Mouse (Mus musculus): ENCODE measurements at regions not wholly inside any gene's neighbourhood (a gene's known extent, or its start where the extent isn't known, plus 50 kb on each side); places are given as distances from the start of the nearest gene placed in this dataset.
A peak's percentile ranks its signal among the peaks of the same experiment; 100 is the strongest.

- H3K4me2 ChIP-seq (ENCODE audit: low read depth, low read length), result no peak overlapping the region
- no peak overlapping the region for H3K4me3 ChIP-seq (ENCODE audit: low read depth, low read length)
- ATAC-seq (replicated peaks; ENCODE audit: insufficient number of reproducible peaks, low FRiP score, low TSS enrichment, low read depth), result peak; percentile 78
Measured at GRCm38 (mm10) chr13:84404566-84405194, 182.6 kb downstream of the Tmem161b start.

GRCm38 (mm10) chr13:84434444-84434843, 212.3 kb downstream of the Tmem161b start:
- no peak for ATAC-seq (replicated peaks; ENCODE audit: insufficient number of reproducible peaks, low FRiP score, low TSS enrichment, low read depth)
- no peak overlapping the region for H3K9ac ChIP-seq (replicated peaks; ENCODE audit: low read length)
- no peak overlapping the region for H3K4me3 ChIP-seq (ENCODE audit: low read depth, low read length)
- no peaks in the 10 kb centered on the region for H3K36me3 ChIP-seq (replicated peaks; ENCODE audit: control insufficient read depth, insufficient read depth, low read depth, low read length)
- H3K9me3 ChIP-seq (replicated peaks; ENCODE audit: control insufficient read depth, low read length), result no peaks in the 10 kb centered on the region
- H3K4me1 ChIP-seq (ENCODE audit: control insufficient read depth, insufficient read depth, low read length), result no peaks in the 10 kb centered on the region
- H3K27ac ChIP-seq (replicated peaks; ENCODE audit: low read depth, low read length), result no peak overlapping the region
- 76% methylated on average over 2 of the region's 2 CpGs for WGBS
- H3K27me3 ChIP-seq (ENCODE audit: control insufficient read depth, insufficient read depth, low read length), result no peaks in the 10 kb centered on the region
- no peak for DNase-seq (ENCODE audit: low spot score)
- H3K4me2 ChIP-seq (ENCODE audit: low read depth, low read length), result no peak overlapping the region

More at GRCm38 (mm10) chr13:84404566-84405194, 182.6 kb downstream of the Tmem161b start:
- Histone ChIP-seq H3K27ac (replicated peaks; ENCODE audit: low read depth, low read length) (no peak overlapping the region), H3K9ac (replicated peaks; ENCODE audit: low read length) (no peak overlapping the region), H3K4me1 (ENCODE audit: control insufficient read depth, insufficient read depth, low read length) (no peaks in the 10 kb centered on the region), H3K9me3 (replicated peaks; ENCODE audit: control insufficient read depth, low read length) (no peaks in the 10 kb centered on the region), H3K27me3 (ENCODE audit: control insufficient read depth, insufficient read depth, low read length) (no peaks in the 10 kb centered on the region), H3K36me3 (replicated peaks; ENCODE audit: control insufficient read depth, insufficient read depth, low read depth, low read length) (no peaks in the 10 kb centered on the region)
- DNase-seq (ENCODE audit: low spot score), result no peak
- WGBS, result 65% methylated on average over 19 of the region's 19 CpGs

- H3K4me3 ChIP-seq (ENCODE audit: low read depth, low read length), result no peak overlapping the region
- H3K9ac ChIP-seq (replicated peaks; ENCODE audit: low read length), result no peak overlapping the region
- WGBS, result 71% methylated on average over 5 of the region's 5 CpGs
- H3K27me3 ChIP-seq (ENCODE audit: control insufficient read depth, insufficient read depth, low read length), result no peaks in the 10 kb centered on the region
- ATAC-seq (replicated peaks; ENCODE audit: insufficient number of reproducible peaks, low FRiP score, low TSS enrichment, low read depth) (no peak), DNase-seq (ENCODE audit: low spot score) (peak; percentile 14)
- H3K4me1 ChIP-seq (ENCODE audit: control insufficient read depth, insufficient read depth, low read length), result no peaks in the 10 kb centered on the region
- no peak overlapping the region for H3K27ac ChIP-seq (replicated peaks; ENCODE audit: low read depth, low read length)
- no peaks in the 10 kb centered on the region for H3K9me3 ChIP-seq (replicated peaks; ENCODE audit: control insufficient read depth, low read length)
- no peaks in the 10 kb centered on the region for H3K36me3 ChIP-seq (replicated peaks; ENCODE audit: control insufficient read depth, insufficient read depth, low read depth, low read length)
- no peak overlapping the region for H3K4me2 ChIP-seq (ENCODE audit: low read depth, low read length)
Measured at GRCm38 (mm10) chr13:84437586-84438443, 215.7 kb downstream of the Tmem161b start.

GRCm38 (mm10) chr13:84438444-84438766, 216.3 kb downstream of the Tmem161b start:
- Histone ChIP-seq H3K4me1 (ENCODE audit: control insufficient read depth, insufficient read depth, low read length) (no peaks in the 10 kb centered on the region), H3K27ac (replicated peaks; ENCODE audit: low read depth, low read length) (no peak overlapping the region), H3K27me3 (ENCODE audit: control insufficient read depth, insufficient read depth, low read length) (no peaks in the 10 kb centered on the region), H3K36me3 (replicated peaks; ENCODE audit: control insufficient read depth, insufficient read depth, low read depth, low read length) (no peaks in the 10 kb centered on the region), H3K9ac (replicated peaks; ENCODE audit: low read length) (no peak overlapping the region), H3K4me3 (ENCODE audit: low read depth, low read length) (no peak overlapping the region), H3K9me3 (replicated peaks; ENCODE audit: control insufficient read depth, low read length) (no peaks in the 10 kb centered on the region), H3K4me2 (ENCODE audit: low read depth, low read length) (no peak overlapping the region)
- 80% methylated on average over 2 of the region's 2 CpGs for WGBS
- no peak for ATAC-seq (replicated peaks; ENCODE audit: insufficient number of reproducible peaks, low FRiP score, low TSS enrichment, low read depth)
- no peak for DNase-seq (ENCODE audit: low spot score)

- Histone ChIP-seq H3K4me2 (ENCODE audit: low read depth, low read length) (no peak overlapping the region), H3K36me3 (replicated peaks; ENCODE audit: control insufficient read depth, insufficient read depth, low read depth, low read length) (no peaks in the 10 kb centered on the region), H3K27me3 (ENCODE audit: control insufficient read depth, insufficient read depth, low read length) (no peaks in the 10 kb centered on the region), H3K9me3 (replicated peaks; ENCODE audit: control insufficient read depth, low read length) (no peaks in the 10 kb centered on the region), H3K4me1 (ENCODE audit: control insufficient read depth, insufficient read depth, low read length) (no peaks in the 10 kb centered on the region), H3K9ac (replicated peaks; ENCODE audit: low read length) (no peak overlapping the region), H3K27ac (replicated peaks; ENCODE audit: low read depth, low read length) (no peak overlapping the region), H3K4me3 (ENCODE audit: low read depth, low read length) (no peak overlapping the region)
- ATAC-seq (replicated peaks; ENCODE audit: insufficient number of reproducible peaks, low FRiP score, low TSS enrichment, low read depth) (no peak), DNase-seq (ENCODE audit: low spot score) (no peak)
- WGBS, result 65% methylated on average over 2 of the region's 2 CpGs
Measured at GRCm38 (mm10) chr13:84448514-84448913, 226.4 kb downstream of the Tmem161b start.

- peak; percentile 72 for ATAC-seq (replicated peaks; ENCODE audit: insufficient number of reproducible peaks, low FRiP score, low TSS enrichment, low read depth)
- Histone ChIP-seq H3K27me3 (ENCODE audit: control insufficient read depth, insufficient read depth, low read length) (no peaks in the 10 kb centered on the region), H3K4me1 (ENCODE audit: control insufficient read depth, insufficient read depth, low read length) (no peaks in the 10 kb centered on the region), H3K9ac (replicated peaks; ENCODE audit: low read length) (no peak overlapping the region), H3K27ac (replicated peaks; ENCODE audit: low read depth, low read length) (no peak overlapping the region), H3K4me2 (ENCODE audit: low read depth, low read length) (no peak overlapping the region), H3K4me3 (ENCODE audit: low read depth, low read length) (no peak overlapping the region), H3K9me3 (replicated peaks; ENCODE audit: control insufficient read depth, low read length) (no peaks in the 10 kb centered on the region), H3K36me3 (replicated peaks; ENCODE audit: control insufficient read depth, insufficient read depth, low read depth, low read length) (no peaks in the 10 kb centered on the region)
- peak; percentile 6 for DNase-seq (ENCODE audit: low spot score)
- WGBS, result 23% methylated on average over 6 of the region's 6 CpGs
Measured at GRCm38 (mm10) chr13:84449001-84449551, 227.0 kb downstream of the Tmem161b start.
